Mouse (Mus musculus) spleen, postnatal 10 days (tissue): ENCODE results near the gene Klhl23.
"Not testable (repeated sequence)": the region's sequence is repeated elsewhere in the genome, so short reads cannot be mapped to it uniquely, and the experiment has no call there.

Experiments
- DNase-seq, 2 experiments: peaks; one replicate each; pipeline ENCODE4 v3.0.0; 2021 to 2022; ENCODE audit warnings: low spot score in 2 of 2

Klhl23 gene

GRCm38 (mm10) chr2:69821711-69822110, at the start of gene Klhl23:
Klhl23 (plus strand) TSS chr2:69821944.
- peak in 1 of 2 experiments; percentile 41 for DNase-seq

GRCm38 (mm10) chr2:69773331-69773730, 48.4 kb upstream of the Klhl23 start:
- DNase-seq: no peak

- peak; percentile 13 to 42 for DNase-seq
Measured at GRCm38 (mm10) chr2:69777985-69778835, 43.5 kb upstream of the Klhl23 start.

- peak in 1 of 2 experiments; percentile 69 for DNase-seq
Measured at GRCm38 (mm10) chr2:69778836-69779177, 42.9 kb upstream of the Klhl23 start.

GRCm38 (mm10) chr2:69788974-69789373, 32.8 kb upstream of the Klhl23 start:
- no peak for DNase-seq

GRCm38 (mm10) chr2:69789429-69790069, 32.2 kb upstream of the Klhl23 start, which contains the start of the genes Ccdc173 and Phospho2:
Ccdc173 (minus strand) TSS chr2:69789575.
Phospho2 (plus strand) TSS chr2:69789623.
- peak; percentile 95 to 100 for DNase-seq

- DNase-seq: peak; percentile 89 to 93
Measured at GRCm38 (mm10) chr2:69790285-69790684, 31.5 kb upstream of the Klhl23 start.

GRCm38 (mm10) chr2:69790722-69791121, 31.0 kb upstream of the Klhl23 start:
- no peak for DNase-seq

- peak; percentile 88 to 91 for DNase-seq
Measured at GRCm38 (mm10) chr2:69802911-69803312, 18.8 kb upstream of the Klhl23 start.

GRCm38 (mm10) chr2:69803756-69804155, 18.0 kb upstream of the Klhl23 start:
- DNase-seq: no peak

GRCm38 (mm10) chr2:69804663-69805062, 17.1 kb upstream of the Klhl23 start:
- not testable (repeated sequence) for DNase-seq

GRCm38 (mm10) chr2:69810169-69810568, 11.6 kb upstream of the Klhl23 start:
- no peak for DNase-seq

- DNase-seq: not testable (repeated sequence)
Measured at GRCm38 (mm10) chr2:69811349-69811748, 10.4 kb upstream of the Klhl23 start.

GRCm38 (mm10) chr2:69816575-69816974, 5.2 kb upstream of the Klhl23 start:
- DNase-seq: no peak

- DNase-seq: no peak
Measured at GRCm38 (mm10) chr2:69818350-69819085, 3.2 kb upstream of the Klhl23 start.

GRCm38 (mm10) chr2:69820201-69820600, 1.5 kb upstream of the Klhl23 start:
- DNase-seq: no peak

- peak; percentile 64 to 66 for DNase-seq
Measured at GRCm38 (mm10) chr2:69822361-69823128, 801 bp downstream of the Klhl23 start.

GRCm38 (mm10) chr2:69823129-69823677, 1.5 kb downstream of the Klhl23 start:
- peak; percentile 59 to 63 for DNase-seq

GRCm38 (mm10) chr2:69825898-69826297, 4.2 kb downstream of the Klhl23 start:
- DNase-seq: no peak

- no peak for DNase-seq
Measured at GRCm38 (mm10) chr2:69826380-69826779, 4.6 kb downstream of the Klhl23 start.

- DNase-seq: no peak
Measured at GRCm38 (mm10) chr2:69828031-69828430, 6.3 kb downstream of the Klhl23 start.
